Mouse (Mus musculus) lung, adult 2 months (tissue): ENCODE results near the gene Siah1a. TPM values are rescaled to one million over a fixed set of nuclear protein-coding genes. Genes with fewer than 3 reads are reported as not detected.

Experiments
- DNase-seq: peaks from one replicate; pipeline ENCODE4 v3.0.0; 2022
- H3K4me1 ChIP-seq: fragments of 200-500 bp; 2 replicates; pipeline ENCODE4 v1.6.1; 2011; ENCODE audit warnings: low read length; ENCODE audit not compliant: control insufficient read depth, insufficient read depth
- H3K4me3 ChIP-seq: fragments of 200-500 bp; replicated peaks from 2 replicates; pipeline ENCODE3; 2011; ENCODE audit warnings: low read depth, mild to moderate bottlenecking, control low read depth, low read length; ENCODE audit errors: extremely low read depth
- CTCF ChIP-seq: fragments of 200-500 bp; IDR thresholded peaks from 2 replicates; pipeline ENCODE4 v1.5.1; 2011; ENCODE audit warnings: mild to moderate bottlenecking, low read length, control low read depth; ENCODE audit not compliant: insufficient read depth
- POLR2A ChIP-seq: fragments of 200-500 bp; IDR thresholded peaks from 2 replicates; pipeline ENCODE4 v1.6.1; 2011; ENCODE audit warnings: low read depth, mild to moderate bottlenecking, control low read depth, low read length, borderline replicate concordance; ENCODE audit errors: extremely low read depth
- WGBS: fragments of 180-500 bp; shearing (Covaris S2); methylation state at CpG from one replicate; pipeline ENCODE4 v1.1.7; 2018; 5-methylcytosine and 5-hydroxymethylcytosine counted together
- polyA plus RNA-seq: library from polyadenylated mRNA; depleted of rRNA; stranded (reverse); fragments of >200 nt; gene quantifications from 2 replicates; pipeline ENCODE4 v1.2.3, GENCODE M21; 2012; rRNA removed

The Siah1a gene
- polyA plus RNA-seq, 1 experiment: 27.5 TPM

DNA sequence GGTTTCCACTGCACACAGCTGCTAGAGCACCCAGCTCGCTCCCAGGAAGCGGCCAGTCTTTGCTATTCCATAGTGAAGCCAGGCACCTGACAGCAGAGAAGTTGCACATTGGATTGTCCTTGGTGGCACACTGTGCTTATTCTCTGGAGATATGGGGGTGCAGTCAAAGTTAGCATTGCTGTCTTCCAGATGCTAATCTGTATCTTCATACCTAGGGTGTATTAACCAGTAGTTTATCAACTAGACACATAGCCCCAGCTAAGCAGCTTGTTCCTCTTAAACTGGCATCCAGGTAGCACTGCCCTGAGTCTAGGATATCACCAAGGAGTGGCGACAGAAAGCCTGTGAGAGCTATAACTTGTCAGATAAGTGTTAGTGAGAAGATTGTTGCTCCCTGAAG lies 33.1 kb downstream of the Siah1a start:
- 85% methylated on average over 3 of the region's 3 CpGs for whole genome bisulfite sequencing
- Histone ChIP-seq H3K4me1 (no peaks in the 10 kb centered on the region), H3K4me3 (no peak overlapping the region)
- TF ChIP-seq POLR2A (no peak), CTCF (no peak)
- no peak for DNase-seq

DNA sequence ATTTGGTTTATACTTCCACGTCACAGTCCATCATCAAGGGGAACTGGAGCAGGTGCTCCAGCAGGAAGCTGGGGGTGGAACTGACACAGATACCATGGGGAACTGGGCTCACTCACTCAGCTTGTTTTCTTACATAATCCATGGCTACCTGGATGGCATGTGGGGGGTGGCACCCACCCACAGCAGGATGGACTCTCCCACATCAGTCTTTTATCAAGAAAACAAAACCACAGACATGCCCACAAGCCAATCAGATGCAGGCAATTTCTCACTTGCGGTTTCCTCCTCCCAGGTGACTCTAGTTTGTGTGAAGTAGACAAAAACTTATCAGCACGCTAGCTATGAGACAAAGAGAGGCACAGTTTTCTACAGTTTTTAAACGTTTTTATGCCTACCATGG lies 37.9 kb downstream of the Siah1a start:
- no peaks in the 10 kb centered on the region for H3K4me1 ChIP-seq
- H3K4me3 ChIP-seq: no peak overlapping the region
- WGBS: 55% methylated on average over 4 of the region's 4 CpGs
- DNase-seq: no peak
- TF ChIP-seq POLR2A (no peak), CTCF (no peak)

DNA sequence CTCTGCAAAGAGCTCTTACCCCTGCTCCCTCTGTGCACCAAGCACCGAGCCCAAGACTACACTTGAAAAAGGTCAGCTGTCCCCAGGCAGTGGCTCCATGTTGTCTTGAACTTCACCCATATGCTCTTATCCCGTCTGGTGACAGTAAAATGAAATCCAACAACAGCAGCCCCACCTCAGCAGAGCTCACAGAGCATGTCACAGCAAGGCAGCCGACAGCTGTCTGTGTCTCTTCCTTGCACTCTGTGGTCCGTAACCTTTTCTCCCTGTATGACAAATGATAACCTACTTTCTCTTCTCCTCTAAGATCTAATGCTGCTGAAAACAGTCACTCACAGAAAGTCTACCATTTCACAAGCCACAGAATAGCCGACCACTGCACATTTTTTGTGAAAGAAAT lies 39.0 kb downstream of the Siah1a start:
- 78% methylated on average over 5 of the region's 5 CpGs for WGBS
- Histone ChIP-seq H3K4me3 (no peak overlapping the region), H3K4me1 (no peaks in the 10 kb centered on the region)
- DNase-seq: no peak
- no peak for TF ChIP-seq CTCF
- TF ChIP-seq POLR2A: no peak

DNA sequence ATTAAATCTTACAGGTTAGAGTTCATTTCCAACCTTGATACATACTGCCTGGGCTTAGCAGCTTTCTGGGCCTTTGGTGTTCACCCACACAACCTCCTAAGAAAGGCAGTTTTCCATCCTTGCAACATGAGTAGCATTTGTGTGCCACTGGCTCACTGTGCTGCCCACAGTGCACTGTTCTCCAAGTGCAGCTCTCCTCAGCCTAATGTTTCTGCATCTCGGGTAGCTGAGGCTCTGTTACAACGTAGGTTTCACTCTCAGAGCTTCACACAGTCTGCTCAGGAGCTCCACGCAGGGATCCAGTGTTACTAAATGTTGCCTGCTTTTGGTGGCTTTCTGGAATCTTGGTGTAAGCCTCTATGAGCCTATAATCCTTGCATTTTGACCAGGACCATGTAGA lies 40.4 kb downstream of the Siah1a start:
- TF ChIP-seq POLR2A (no peak), CTCF (no peak)
- Histone ChIP-seq H3K4me3 (no peak overlapping the region), H3K4me1 (no peaks in the 10 kb centered on the region)
- WGBS: 85% methylated on average over 3 of the region's 3 CpGs
- DNase-seq: no peak

DNA sequence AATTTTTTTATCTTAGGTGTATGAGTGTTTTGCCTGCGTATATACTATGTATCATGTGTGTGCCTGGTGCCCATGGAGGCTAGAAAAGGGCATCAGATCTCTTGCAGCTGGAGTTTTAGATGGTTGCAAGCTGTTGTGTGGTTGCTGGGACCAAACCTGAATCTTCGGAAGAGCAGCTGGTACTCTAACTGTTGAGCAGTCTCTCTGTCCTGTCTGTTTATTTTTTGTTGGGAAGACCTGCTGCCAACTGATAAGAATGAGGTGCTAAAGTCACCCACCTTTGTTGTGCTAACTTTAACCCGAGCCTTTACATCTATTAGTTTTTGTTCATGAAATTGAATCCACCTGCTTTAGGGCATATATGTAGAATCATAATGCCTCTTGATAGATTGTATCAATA lies 43.3 kb downstream of the Siah1a start:
- Histone ChIP-seq H3K4me3 (no peak overlapping the region), H3K4me1 (no peaks in the 10 kb centered on the region)
- TF ChIP-seq POLR2A: no peak
- no peak for TF ChIP-seq CTCF
- WGBS: 73% methylated on average over 3 of the region's 3 CpGs
- no peak for DNase-seq

DNA sequence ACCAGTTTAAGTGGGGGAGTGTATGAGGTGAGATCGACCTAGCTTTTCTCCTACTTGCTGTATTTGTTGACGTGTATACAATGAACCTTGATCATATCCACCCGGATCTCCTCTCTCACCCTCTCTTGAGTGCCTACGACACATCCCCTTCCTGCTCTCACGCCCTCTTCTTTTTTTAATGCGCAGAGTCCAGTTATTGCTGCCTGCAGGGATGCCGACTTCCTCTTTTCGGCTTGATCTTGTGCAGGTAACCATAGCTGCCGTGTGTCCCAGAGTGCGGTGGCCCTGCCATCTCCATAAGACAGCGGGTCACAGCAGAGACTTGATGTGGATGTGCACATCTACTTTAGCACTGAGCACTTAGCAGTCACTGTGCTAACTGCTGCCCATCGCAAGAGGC lies 46.3 kb downstream of the Siah1a start:
- no peak for DNase-seq
- TF ChIP-seq POLR2A (no peak), CTCF (no peak)

DNA sequence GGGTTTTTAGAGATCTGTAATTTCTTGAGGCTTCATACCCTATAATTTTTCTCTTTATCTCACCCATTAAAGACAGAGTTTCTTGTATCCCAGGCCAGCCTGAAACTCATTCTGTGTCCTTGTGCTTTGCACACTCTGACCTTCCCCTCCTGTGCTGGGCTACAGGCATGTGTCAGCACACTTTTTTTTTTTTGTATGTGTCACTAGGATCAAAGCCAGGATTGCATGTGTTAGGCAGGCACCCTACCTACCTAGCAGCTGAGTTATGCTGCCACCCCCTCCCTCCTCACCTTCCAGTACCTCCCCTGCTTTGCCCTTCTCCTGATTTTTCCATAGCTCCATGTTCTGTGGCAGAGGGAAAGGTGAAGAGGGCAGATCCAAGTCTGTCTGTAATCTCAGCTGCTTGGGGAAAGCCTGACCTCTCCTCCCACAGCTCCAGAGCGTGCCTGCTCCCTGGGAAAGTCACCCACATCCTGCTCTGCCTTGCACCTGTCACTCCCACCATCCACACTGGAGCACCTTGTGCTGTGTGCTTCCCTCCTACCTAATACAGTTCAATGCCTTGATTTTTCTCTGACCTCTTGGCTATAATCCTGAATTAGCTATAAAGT lies 46.8 kb downstream of the Siah1a start:
- WGBS: 83% methylated on average over 1 of the region's 1 CpGs

More for the DNA sequence above, 46.3 kb downstream of the Siah1a start:
- 77% methylated on average over 12 of the region's 12 CpGs for WGBS
- H3K4me1 ChIP-seq: no peaks in the 10 kb centered on the region
- H3K4me3 ChIP-seq: no peak overlapping the region

DNA sequence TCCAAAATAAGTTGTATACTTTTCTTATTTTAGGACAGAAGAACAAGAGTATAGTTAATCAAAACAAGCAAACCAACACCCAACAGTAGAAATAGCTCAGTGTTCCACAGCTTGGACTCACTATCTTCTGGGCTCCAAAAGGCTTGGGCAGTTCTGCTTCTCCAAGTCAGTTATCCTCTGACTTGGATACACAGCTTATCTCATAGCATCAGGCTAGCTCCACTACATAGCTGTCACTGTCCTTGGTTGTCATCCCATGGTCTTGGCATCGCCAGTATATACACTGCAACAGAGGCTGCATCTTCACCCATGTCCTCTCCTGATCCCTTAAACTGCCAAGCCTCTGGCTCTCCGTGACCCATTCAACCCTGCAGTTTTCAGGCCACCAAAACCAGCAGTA lies 50.0 kb downstream of the Siah1a start:
- Histone ChIP-seq H3K4me1 (no peaks in the 10 kb centered on the region), H3K4me3 (no peak overlapping the region)
- no peak for DNase-seq
- 90% methylated on average over 2 of the region's 2 CpGs for WGBS
- no peak for TF ChIP-seq POLR2A
- no peak for TF ChIP-seq CTCF

More for the DNA sequence above, 46.8 kb downstream of the Siah1a start:
- H3K4me1 ChIP-seq: no peaks in the 10 kb centered on the region
- DNase-seq: no peak
- no peak overlapping the region for H3K4me3 ChIP-seq
- TF ChIP-seq POLR2A: no peak
- TF ChIP-seq CTCF: no peak

DNA sequence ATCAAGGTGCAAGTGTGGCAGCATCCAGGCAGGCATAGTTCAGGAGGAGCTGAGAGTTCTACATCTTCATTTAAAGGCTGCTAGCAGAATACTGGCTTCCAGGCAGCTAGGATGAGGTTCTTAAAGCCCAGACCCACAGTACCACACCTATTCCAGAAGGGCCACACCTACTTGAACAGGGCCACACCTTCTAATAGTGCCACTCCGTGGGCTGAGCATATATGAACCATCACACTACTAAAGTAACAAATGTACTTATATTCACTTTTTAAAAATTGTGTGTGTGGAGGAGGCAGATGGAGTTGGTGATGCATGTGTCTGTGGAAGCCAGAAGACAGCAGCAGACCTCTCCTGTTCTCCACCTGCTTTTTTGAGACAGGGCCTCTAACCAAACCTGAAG lies 51.7 kb downstream of the Siah1a start:
- no peak for TF ChIP-seq CTCF
- Histone ChIP-seq H3K4me3 (no peak overlapping the region), H3K4me1 (no peaks in the 10 kb centered on the region; the same call in none of the 2 replicates)
- DNase-seq: no peak
- 69% methylated on average over 1 of the region's 1 CpGs for WGBS

DNA sequence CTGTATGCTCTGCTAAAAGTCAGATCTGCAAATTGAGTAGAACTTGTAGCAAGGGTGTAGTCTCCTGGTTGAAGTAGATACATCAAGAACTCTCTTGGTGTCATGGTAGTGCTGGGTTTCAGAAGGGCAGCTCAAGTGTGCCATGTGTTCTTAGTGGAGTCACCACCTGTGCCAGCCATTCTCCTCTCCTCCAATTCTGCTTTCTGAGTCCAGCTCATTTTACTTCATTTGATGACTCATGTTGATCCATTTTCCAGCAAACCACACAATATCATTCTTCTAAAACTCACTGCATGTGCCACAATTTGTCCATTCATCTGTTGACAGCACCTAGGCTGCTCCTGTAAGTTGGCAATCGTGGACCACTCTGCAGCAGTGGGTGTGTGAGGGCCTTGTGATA lies 53.6 kb downstream of the Siah1a start:
- 94% methylated on average over 1 of the region's 1 CpGs for WGBS
- DNase-seq: no peak
- H3K4me1 ChIP-seq: no peaks in the 10 kb centered on the region; the same call in none of the 2 replicates
- H3K4me3 ChIP-seq: no peak overlapping the region
- TF ChIP-seq CTCF (no peak), POLR2A (no peak)

DNA sequence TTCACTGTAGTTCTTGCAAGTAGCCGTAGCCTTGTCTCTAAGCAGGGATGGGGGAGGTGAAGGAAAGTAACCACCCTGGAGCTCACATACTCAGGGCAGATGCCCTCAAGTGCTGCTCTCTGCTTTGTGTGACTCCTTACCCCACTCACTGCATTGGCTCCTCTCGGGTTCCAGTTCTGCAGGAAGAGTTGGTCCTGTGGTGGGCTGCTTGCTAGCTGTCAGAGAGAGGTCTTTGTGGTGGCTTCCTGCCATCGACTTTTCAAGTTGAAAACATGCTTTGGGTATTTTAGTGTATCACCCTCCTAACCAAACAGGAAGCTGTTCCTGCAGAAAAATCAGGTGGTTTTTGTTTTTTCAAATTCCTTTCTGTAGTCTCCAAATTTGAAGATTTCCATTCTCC lies 59.1 kb downstream of the Siah1a start:
- no peak overlapping the region for H3K4me3 ChIP-seq
- TF ChIP-seq POLR2A (no peak), CTCF (no peak)
- H3K4me1 ChIP-seq: no peaks in the 10 kb centered on the region; the same call in none of the 2 replicates
- 58% methylated on average over 3 of the region's 3 CpGs for WGBS
- no peak for DNase-seq

Other genes starting within 250 kb of the Siah1a start
- 0.03 and 0.12 TPM in 2 replicates for gene Abcc12, start 165.2 kb downstream of the Siah1a start, polyA plus RNA-seq
- 56.4 and 61.4 TPM in 2 replicates for gene Lonp2, start 121.9 kb downstream of the Siah1a start, polyA plus RNA-seq
- 3.9 and 5.4 TPM in 2 replicates for gene Gm10638, start 235 bp downstream of the Siah1a start, polyA plus RNA-seq
- gene N4bp1, start 139.3 kb upstream of the Siah1a start, polyA plus RNA-seq: 13.5 and 18.9 TPM in 2 replicates